Mouse (Mus musculus) G1E (cell line): ENCODE data around the gene Myh7b.

Source experiments
- CTCF ChIP-seq: IDR thresholded peaks from 2 replicates; pipeline ENCODE4 v1.5.1; 2012; ENCODE audit warnings: low read depth, low read length, inconsistent platforms, mixed read lengths
- GATA1 ChIP-seq: IDR thresholded peaks from 2 replicates; pipeline ENCODE4 v1.6.1; 2012; ENCODE audit warnings: borderline replicate concordance, low read length, inconsistent platforms, mixed read lengths
- TAL1 ChIP-seq: conservative IDR thresholded peaks from 2 replicates; pipeline ENCODE4 v1.6.1; 2012; ENCODE audit warnings: low read depth, low read length, inconsistent platforms, mixed read lengths

DNA sequence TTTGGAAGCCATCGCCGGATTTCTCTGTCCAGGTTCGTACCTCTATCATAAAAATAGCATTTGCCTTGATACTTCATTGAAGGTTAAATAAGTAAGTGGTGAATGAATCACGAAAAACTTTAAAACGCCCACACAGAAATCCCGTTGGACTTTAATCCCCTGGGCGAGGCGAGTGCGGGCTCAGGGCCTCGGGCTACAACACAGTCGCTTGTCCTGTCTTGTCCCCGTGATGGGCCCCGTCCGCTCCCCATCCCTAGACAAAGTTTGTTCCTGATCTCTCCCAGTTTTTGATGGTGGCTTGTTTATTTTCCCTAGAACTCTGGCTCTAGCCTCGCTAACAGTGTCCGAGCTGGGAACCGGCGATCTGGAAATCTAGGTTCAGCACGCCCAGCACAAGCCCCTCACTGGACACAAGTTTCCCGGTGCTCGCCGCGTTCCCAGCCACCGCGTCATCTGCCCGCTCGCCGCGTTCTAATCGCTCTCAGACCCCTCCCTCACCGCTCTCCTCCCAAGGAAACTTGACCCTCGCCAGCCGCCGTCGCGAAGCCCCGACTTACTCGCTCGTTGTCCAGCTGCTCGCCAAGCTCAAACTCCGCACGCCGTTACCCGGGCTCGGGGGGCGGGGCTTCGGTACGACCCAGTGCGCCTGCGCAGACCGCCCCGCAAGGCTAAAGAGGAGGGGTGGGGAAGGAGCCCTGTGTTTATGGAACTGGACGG lies 18.7 kb upstream of the Myh7b start, which contains the start of gene Gss:
- TF ChIP-seq CTCF (no peak), GATA1 (no peak), TAL1 (no peak)
